15 mouse cellular contexts compared by ENCODE assay signal in genomic region chr9:109900604-109901003, GRCm38 (mm10). TPM values are rescaled to one million over a fixed set of nuclear protein-coding genes. Genes with fewer than 3 reads are reported as not detected.
"Had no signal": no experiment of that assay in that cellular context is flagged by ENCODE, and none has a peak within 500 bp of the region (broad histone marks: within the 10 kb centered on the region; RNA-seq: fewer than 3 reads in every experiment).

No protein-coding gene starts in this region.

- H3K9me3 ChIP-seq: limb, embryonic 13.5 days; liver, embryonic 12.5 days; liver, embryonic 15.5 days; lung, embryonic 15.5 days; midbrain, embryonic 13.5 days had no signal

- DNase-seq: kidney, adult 18-20 months; kidney, adult 9 months; kidney, postnatal 14 days; kidney, postnatal 4 days; left cerebral cortex, postnatal 4 days; liver; lung, postnatal 14 days; thymus, postnatal 25 days had no signal

- H3K27ac ChIP-seq: limb, embryonic 13.5 days; liver, embryonic 12.5 days; liver, embryonic 15.5 days; lung, embryonic 15.5 days; macrophage; midbrain, embryonic 13.5 days had no signal

- H3K4me3 ChIP-seq: limb, embryonic 13.5 days; liver, embryonic 12.5 days; liver, embryonic 15.5 days; lung, embryonic 15.5 days; midbrain, embryonic 13.5 days had no signal

- H3K27me3 ChIP-seq: limb, embryonic 13.5 days; liver, embryonic 12.5 days; liver, embryonic 15.5 days; lung, embryonic 15.5 days; midbrain, embryonic 13.5 days had no signal

- H3K4me2 ChIP-seq: limb, embryonic 13.5 days; liver, embryonic 12.5 days; liver, embryonic 15.5 days; lung, embryonic 15.5 days; midbrain, embryonic 13.5 days had no signal

- H3K4me1 ChIP-seq: limb, embryonic 13.5 days; midbrain, embryonic 13.5 days had no signal

- H3K36me3 ChIP-seq: lung, embryonic 15.5 days had no signal

- H3K9ac ChIP-seq: limb, embryonic 13.5 days; liver, embryonic 12.5 days; liver, embryonic 15.5 days; lung, embryonic 15.5 days; midbrain, embryonic 13.5 days had no signal

- ATAC-seq: liver, embryonic 12.5 days; midbrain, embryonic 13.5 days had no signal

RNA-seq across cellular contexts. Expression of gene Camp, which starts 51.2 kb away (rescaled TPM):
- polyA plus RNA-seq: urinary bladder, adult 2 months had no signal
